Mouse (Mus musculus) ovary, adult 18-20 months (tissue): Measurements from ENCODE around the gene Rapgef4.
A peak's percentile ranks its signal among the peaks of the same experiment; 100 is the strongest.
"Not testable (repeated sequence)": the region's sequence is repeated elsewhere in the genome, so short reads cannot be mapped to it uniquely, and the experiment has no call there.

Experiments
- DNase-seq: peaks from one replicate; pipeline ENCODE4 v3.0.0; 2022; ENCODE audit warnings: low spot score, mixed read lengths

Rapgef4 gene

GRCm38 (mm10) chr2:72026506-72026905, 45.5 kb downstream of the Rapgef4 start:
- no peak for DNase-seq

GRCm38 (mm10) chr2:72029081-72029480, 48.0 kb downstream of the Rapgef4 start:
- no peak for DNase-seq

GRCm38 (mm10) chr2:72029586-72030144, 48.6 kb downstream of the Rapgef4 start:
- DNase-seq: no peak

DNA sequence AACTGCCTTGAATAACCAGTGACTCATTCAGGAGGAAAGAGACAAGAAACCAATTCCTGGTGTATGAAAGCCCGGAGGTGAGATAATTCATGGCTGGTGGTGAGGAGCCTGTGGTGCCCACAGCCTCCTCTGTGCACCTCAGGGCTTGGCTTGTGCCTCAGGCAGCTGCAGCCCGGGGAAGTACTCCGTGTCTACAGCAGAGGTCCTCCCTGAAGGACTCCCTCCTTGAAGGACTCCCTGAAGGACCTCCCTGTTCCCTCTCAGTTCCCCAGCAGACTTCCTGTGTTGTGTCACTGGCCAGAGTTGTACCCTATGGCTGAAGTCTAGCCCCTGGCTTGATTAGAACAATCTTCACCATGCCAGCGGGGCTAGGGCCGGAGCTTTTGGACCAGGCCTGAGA, 50.7 kb downstream of the Rapgef4 start:
- no peak for DNase-seq

DNA sequence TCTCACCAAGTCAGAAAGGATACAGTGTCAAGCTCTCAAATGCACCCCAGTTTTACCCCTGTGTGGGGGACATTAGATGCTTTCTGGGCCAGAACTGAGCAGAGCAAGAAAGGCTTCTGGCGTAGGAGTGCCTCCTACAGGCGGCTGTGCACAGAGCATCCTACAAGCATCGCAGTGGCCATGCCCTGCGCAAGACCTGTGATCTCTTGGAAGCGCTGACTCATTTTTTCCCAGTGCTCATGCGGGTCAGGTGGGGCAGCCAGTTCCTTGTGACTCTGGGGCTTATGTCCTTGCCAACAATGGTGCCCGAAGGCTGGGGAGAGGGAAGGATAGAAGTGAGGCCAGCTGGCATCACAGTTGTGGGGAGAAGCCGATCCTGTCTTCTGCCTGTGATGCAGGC, 54.6 kb downstream of the Rapgef4 start:
- DNase-seq: no peak

DNA sequence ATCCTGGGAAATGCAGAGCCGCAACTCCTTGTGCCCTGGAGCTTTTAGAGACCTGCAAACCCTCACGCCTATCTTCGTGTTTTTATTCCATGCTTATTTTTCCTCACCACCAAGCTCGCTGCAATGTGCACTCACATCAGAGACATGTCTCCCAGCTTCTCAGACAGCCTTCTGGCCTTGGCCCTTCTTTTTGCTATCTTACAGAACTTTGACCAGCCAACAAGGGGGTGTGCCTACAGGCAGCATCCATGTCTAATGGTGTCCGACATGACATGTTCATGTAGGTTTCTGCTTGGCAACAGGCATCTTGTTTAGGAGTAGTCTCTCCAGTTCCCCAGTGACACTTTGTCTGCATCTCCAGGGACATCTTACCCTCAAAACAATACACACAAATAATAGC, 56.3 kb downstream of the Rapgef4 start:
- no peak for DNase-seq

- peak; percentile 59 for DNase-seq
These were observed 57.2 kb downstream of the Rapgef4 start for GRCm38 (mm10) chr2:72038235-72038634.

GRCm38 (mm10) chr2:72038651-72039251, 57.7 kb downstream of the Rapgef4 start:
- no peak for DNase-seq

- no peak for DNase-seq
These were observed 58.5 kb downstream of the Rapgef4 start for GRCm38 (mm10) chr2:72039522-72040045.

- DNase-seq: no peak
These were observed 60.0 kb downstream of the Rapgef4 start for GRCm38 (mm10) chr2:72041087-72041486.

- no peak for DNase-seq
These were observed 61.1 kb downstream of the Rapgef4 start for GRCm38 (mm10) chr2:72042093-72042492.

DNA sequence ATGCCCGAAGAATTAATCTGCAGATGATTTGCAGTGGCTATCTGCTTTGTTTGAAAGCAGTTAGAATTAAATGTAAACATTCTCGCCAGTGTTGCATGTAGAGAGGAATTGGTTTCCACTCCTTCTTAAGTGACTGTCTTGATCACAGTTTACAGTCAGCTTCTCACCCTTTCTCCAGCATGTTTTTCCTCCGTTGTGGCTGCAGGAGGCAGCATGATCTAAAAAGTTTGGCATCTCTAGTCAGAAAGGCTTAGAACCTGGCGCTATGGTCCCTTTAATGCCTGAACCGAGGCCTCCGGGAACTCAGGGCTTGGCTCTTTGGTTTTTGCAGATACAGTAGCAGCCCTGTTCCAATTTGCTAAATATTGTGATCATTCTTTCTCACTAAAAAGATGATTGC, 63.2 kb downstream of the Rapgef4 start:
- DNase-seq: no peak

GRCm38 (mm10) chr2:72045024-72045423, 64.0 kb downstream of the Rapgef4 start:
- no peak for DNase-seq

DNA sequence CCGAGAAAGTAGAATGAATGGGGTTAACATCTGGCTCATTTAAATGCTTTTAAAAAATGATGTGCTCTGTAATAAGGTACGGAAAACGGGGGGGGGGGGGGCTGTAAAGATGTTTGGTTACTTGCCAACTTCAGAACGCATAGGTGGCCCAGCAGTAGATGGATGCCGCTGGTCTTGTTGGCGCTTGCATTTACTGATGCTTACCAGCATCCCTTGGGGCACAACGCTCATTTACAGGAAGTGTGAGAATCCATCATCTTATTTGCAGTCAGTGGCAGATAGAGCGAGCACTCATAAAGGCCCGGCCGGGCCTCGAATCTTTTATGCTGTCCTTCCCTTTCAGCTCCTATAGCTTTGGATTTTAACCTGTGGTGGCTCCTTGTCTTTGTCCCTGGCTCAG, 64.6 kb downstream of the Rapgef4 start:
- DNase-seq: no peak

GRCm38 (mm10) chr2:72050451-72050850, 69.4 kb downstream of the Rapgef4 start:
- DNase-seq: no peak

DNA sequence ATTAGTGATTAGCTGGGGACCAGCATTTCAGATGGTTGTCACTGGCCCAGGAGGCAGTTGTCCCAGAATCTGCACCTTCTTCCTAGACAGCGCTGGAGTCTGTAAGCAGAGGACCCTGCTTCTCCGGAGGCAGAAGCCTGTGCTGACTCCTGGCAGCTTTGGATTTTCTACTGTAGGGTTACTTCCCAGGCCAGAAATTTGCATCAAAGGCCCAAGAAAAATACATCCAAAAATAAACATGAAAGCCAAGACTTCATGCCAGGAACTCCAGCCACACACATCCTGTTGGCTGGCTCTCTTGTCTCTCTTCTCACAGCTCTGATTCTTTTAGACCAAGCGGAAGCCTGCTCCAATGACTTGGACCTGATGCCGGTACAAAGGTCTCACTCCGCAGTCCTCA, 73.2 kb downstream of the Rapgef4 start:
- DNase-seq: no peak

- no peak for DNase-seq
These were observed 73.7 kb downstream of the Rapgef4 start for GRCm38 (mm10) chr2:72054736-72055135.

DNA sequence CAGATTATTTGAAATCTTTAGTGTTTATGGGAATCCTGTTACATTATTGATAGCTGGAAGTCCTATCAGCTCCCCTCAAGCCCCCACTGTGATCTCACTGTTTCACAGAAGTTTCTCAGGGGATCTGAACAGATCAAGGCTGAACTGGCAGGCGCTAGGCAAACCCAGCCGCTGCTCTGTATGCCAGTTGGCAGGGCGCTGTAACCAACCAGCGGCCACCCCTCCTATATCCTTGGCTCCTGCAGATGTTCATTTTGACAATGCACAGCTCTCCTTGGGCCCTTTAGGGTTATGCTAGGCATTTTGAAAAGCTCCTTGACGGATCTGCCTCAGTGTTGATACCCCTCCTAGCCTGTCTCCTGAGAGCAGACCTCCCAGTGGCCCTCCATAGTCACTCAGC, 74.4 kb downstream of the Rapgef4 start:
- no peak for DNase-seq

GRCm38 (mm10) chr2:72056081-72056874, 75.2 kb downstream of the Rapgef4 start:
- no peak for DNase-seq

DNA sequence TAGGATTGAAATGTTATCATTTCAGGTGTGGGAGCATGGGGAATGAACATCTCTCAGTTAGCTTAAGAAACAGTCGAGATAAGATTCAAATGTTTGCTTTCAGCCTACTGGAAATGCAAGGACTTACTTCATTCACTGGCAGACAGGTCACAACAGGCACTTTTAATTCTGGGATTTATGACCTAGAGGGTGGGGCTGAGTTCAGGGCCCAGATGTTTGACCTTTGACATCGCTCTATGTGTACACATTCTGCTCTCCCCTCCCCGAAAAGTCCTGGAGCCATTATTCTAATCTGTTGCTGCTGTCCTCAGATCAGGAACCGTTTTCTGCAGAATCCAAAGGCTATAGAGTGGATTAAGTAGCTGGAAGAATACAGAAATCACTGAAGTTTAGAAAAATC, 81.9 kb downstream of the Rapgef4 start:
- DNase-seq: no peak

- no peak for DNase-seq
These were observed 87.5 kb downstream of the Rapgef4 start for GRCm38 (mm10) chr2:72068505-72068904.

- DNase-seq: no peak
These were observed 89.0 kb downstream of the Rapgef4 start for GRCm38 (mm10) chr2:72070086-72070485.

- not testable (repeated sequence) for DNase-seq
These were observed 92.1 kb downstream of the Rapgef4 start for GRCm38 (mm10) chr2:72073121-72073520.
